Mouse (Mus musculus) thymus, adult 2 months (tissue): ENCODE data around the gene Olfr556. TPM values are rescaled to one million over a fixed set of nuclear protein-coding genes. Genes with fewer than 3 reads are reported as not detected.
A peak's percentile ranks its signal among the peaks of the same experiment; 100 is the strongest.

ENCODE experiments used
- DNase-seq: peaks from one replicate; pipeline ENCODE4 v3.0.0; 2021
- H3K27ac ChIP-seq: fragments of 200-500 bp; 2 replicates; pipeline ENCODE4 v1.5.1; 2012; ENCODE audit warnings: low read length, control low read depth; ENCODE audit not compliant: control insufficient read depth, insufficient read depth
- H3K27me3 ChIP-seq: fragments of 200-500 bp; 2 replicates; pipeline ENCODE4 v1.6.1; 2012; ENCODE audit warnings: mild to moderate bottlenecking, low read length, moderate library complexity, mixed read lengths; ENCODE audit not compliant: control insufficient read depth, insufficient read depth
- H3K36me3 ChIP-seq: fragments of 200-500 bp; 2 replicates; pipeline ENCODE4 v1.6.1; 2012; ENCODE audit warnings: mild to moderate bottlenecking, low read length, moderate library complexity; ENCODE audit not compliant: control insufficient read depth, insufficient read depth
- H3K4me1 ChIP-seq: fragments of 200-500 bp; replicated peaks from 2 replicates; pipeline ENCODE4 v1.6.1; 2012; ENCODE audit warnings: low read length; ENCODE audit not compliant: control insufficient read depth, insufficient read depth
- H3K4me3 ChIP-seq: fragments of 200-500 bp; 2 replicates; pipeline ENCODE4 v1.5.1; 2012; ENCODE audit warnings: mild to moderate bottlenecking, low read length, control low read depth, moderate library complexity; ENCODE audit not compliant: control insufficient read depth, insufficient read depth
- CTCF ChIP-seq: fragments of 200-500 bp; IDR thresholded peaks from 2 replicates; pipeline ENCODE4 v1.5.1; 2012; ENCODE audit warnings: mild to moderate bottlenecking, control low read depth, low read length, moderate library complexity, borderline replicate concordance; ENCODE audit not compliant: control insufficient read depth, poor library complexity, insufficient read depth; ENCODE audit errors: extremely low read depth
- POLR2A ChIP-seq: fragments of 200-500 bp; IDR thresholded peaks from 2 replicates; pipeline ENCODE4 v1.6.1; 2012; ENCODE audit warnings: mild to moderate bottlenecking, low read length, control low read depth, moderate library complexity; ENCODE audit not compliant: control insufficient read depth, poor library complexity, insufficient read depth; ENCODE audit errors: extremely low read depth
- WGBS: fragments of 180-500 bp; shearing (Covaris S2); methylation state at CpG from one replicate; pipeline ENCODE4 v1.1.7; 2018; 5-methylcytosine and 5-hydroxymethylcytosine counted together
- polyA plus RNA-seq: library from polyadenylated mRNA; depleted of rRNA; stranded (reverse); fragments of >200 nt; gene quantifications from 2 replicates; pipeline ENCODE4 v1.2.3, GENCODE M21; 2012

Gene Olfr556
- polyA plus RNA-seq, 1 experiment: not detected

DNA sequence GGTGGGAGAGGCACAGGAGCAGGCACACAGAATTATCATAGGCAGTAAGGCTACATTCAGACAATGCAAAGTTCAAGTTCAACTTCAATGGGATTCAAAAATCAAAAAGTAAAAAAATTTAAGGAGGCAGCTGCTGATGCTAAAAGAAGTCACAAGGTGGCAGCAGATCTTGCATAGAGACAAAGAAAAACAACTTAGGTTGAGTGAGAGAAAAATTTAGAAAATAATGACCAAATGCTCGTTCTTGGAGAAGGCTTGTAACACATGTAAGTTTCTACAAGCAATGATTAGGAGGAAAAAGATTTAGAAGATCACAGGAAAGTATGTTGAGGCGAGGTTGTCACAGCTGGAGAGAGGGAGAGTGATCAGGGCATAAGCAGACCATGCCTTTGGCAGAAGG is 679 bp downstream of the Olfr556 start:
- DNase-seq: no peak
- H3K4me3 ChIP-seq: no peak overlapping the region
- WGBS: 31% methylated on average over 2 of the region's 2 CpGs
- no peaks in the 10 kb centered on the region for H3K27me3 ChIP-seq
- TF ChIP-seq CTCF (no peak), POLR2A (no peak)
- no peak overlapping the region for H3K27ac ChIP-seq
- no peaks in the 10 kb centered on the region for H3K36me3 ChIP-seq
- no peaks in the 10 kb centered on the region for H3K4me1 ChIP-seq

DNA sequence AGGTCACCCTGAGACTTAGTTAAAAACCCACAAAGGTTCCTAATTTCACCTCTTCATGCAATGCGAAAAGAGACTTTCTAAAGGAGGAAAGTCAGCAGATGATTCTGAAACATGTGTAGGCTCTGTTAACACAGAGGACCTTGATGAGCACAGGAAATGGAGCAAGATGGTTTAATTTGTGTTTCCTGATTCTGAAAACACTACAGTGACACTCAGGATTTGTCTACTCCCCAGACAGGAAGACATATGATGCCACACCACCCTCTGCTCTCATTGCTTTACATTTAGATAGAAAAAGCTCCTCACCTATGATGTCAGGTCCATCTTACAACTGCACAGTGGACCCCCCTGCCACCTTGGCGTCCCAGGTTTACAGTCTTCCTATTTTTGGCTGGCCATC is 11.5 kb downstream of the Olfr556 start:
- H3K27me3 ChIP-seq: no peaks in the 10 kb centered on the region

GRCm38 (mm10) chr7:102681916-102682315 is 17.2 kb downstream of the Olfr556 start:
- no peak overlapping the region for H3K27ac ChIP-seq
- no peak for TF ChIP-seq POLR2A
- TF ChIP-seq CTCF: no peak
- no peaks in the 10 kb centered on the region for H3K36me3 ChIP-seq
- no peak overlapping the region for H3K4me3 ChIP-seq
- WGBS: 97% methylated on average over 1 of the region's 1 CpGs
- DNase-seq: no peak
- H3K4me1 ChIP-seq: no peaks in the 10 kb centered on the region
- H3K27me3 ChIP-seq: no peaks in the 10 kb centered on the region

More for the DNA sequence above, 11.5 kb downstream of the Olfr556 start:
- TF ChIP-seq CTCF (no peak), POLR2A (no peak)
- DNase-seq: no peak
- Histone ChIP-seq H3K4me1 (no peaks in the 10 kb centered on the region), H3K27ac (no peak overlapping the region), H3K36me3 (no peaks in the 10 kb centered on the region), H3K4me3 (no peak overlapping the region)
- WGBS: 70% methylated on average over 2 of the region's 2 CpGs

GRCm38 (mm10) chr7:102686944-102687501 is 22.3 kb downstream of the Olfr556 start, which contains the start of gene Trim68:
Gene Trim68, minus strand, starts transcription at chr7:102687327.
- under 1% methylated on average over 40 of the region's 40 CpGs for WGBS
- Histone ChIP-seq H3K36me3 (no peaks in the 10 kb centered on the region), H3K27me3 (no peaks in the 10 kb centered on the region), H3K4me1 (no peaks in the 10 kb centered on the region), H3K4me3 (peak within 1 kb of the TSS; percentile 76), H3K27ac (peak within 1 kb of the TSS; percentile 69)
- DNase-seq: peak; percentile 93
- TF ChIP-seq POLR2A: peak; percentile 74
- TF ChIP-seq CTCF: peak; percentile 41; the same call in 1 of the 2 replicates

GRCm38 (mm10) chr7:102695358-102696125 is 30.8 kb downstream of the Olfr556 start, which contains the start of gene Olfr557:
Gene Olfr557, plus strand, starts transcription at chr7:102695910.
- Histone ChIP-seq H3K4me3 (no peak within 1 kb of the TSS), H3K27ac (no peak within 1 kb of the TSS), H3K4me1 (no peaks in the 10 kb centered on the region), H3K27me3 (0 out of 2 replicates have a peak, but pooled peaks cover 3% of the 10 kb centered on the region), H3K36me3 (no peaks in the 10 kb centered on the region)
- TF ChIP-seq POLR2A (no peak), CTCF (no peak)
- peak; percentile 36 for DNase-seq
- WGBS: 76% methylated on average over 5 of the region's 5 CpGs

- WGBS: 95% methylated on average over 7 of the region's 7 CpGs
- no peaks in the 10 kb centered on the region for H3K4me1 ChIP-seq
- H3K36me3 ChIP-seq: no peaks in the 10 kb centered on the region
- H3K4me3 ChIP-seq: no peak overlapping the region
- TF ChIP-seq CTCF: no peak
- no peak for TF ChIP-seq POLR2A
- H3K27me3 ChIP-seq: 0 out of 2 replicates have a peak, but pooled peaks cover 3% of the 10 kb centered on the region
- H3K27ac ChIP-seq: no peak overlapping the region
- no peak for DNase-seq
Measured at GRCm38 (mm10) chr7:102698461-102698860, 33.8 kb downstream of the Olfr556 start.

GRCm38 (mm10) chr7:102701915-102702314 is 37.2 kb downstream of the Olfr556 start, which contains the start of gene Olfr558:
Gene Olfr558, plus strand, starts transcription at chr7:102702215.
- TF ChIP-seq CTCF: no peak
- no peak for TF ChIP-seq POLR2A
- no peaks in the 10 kb centered on the region for H3K4me1 ChIP-seq
- H3K4me3 ChIP-seq: no peak within 1 kb of the TSS
- DNase-seq: no peak
- no peaks in the 10 kb centered on the region for H3K36me3 ChIP-seq
- H3K27ac ChIP-seq: no peak within 1 kb of the TSS
- 0 out of 2 replicates have a peak, but pooled peaks cover 3% of the 10 kb centered on the region for H3K27me3 ChIP-seq
